Mouse (Mus musculus) heart, embryonic 14.5 days (tissue): ENCODE data around the gene Mgst3. TPM values are rescaled to one million over a fixed set of nuclear protein-coding genes. Genes with fewer than 3 reads are reported as not detected.

Source experiments
- ATAC-seq: fragments of 200-750 bp; cut with Nextera tagmentation; 2 replicates; pipeline ENCODE4 v1.8.0; 2017; ENCODE audit warnings: low read depth, moderate TSS enrichment; ENCODE audit not compliant: insufficient number of reproducible peaks, insufficient read depth, low FRiP score
- H3K27ac ChIP-seq, 2 experiments: fragments of 200-500 bp in 1 of 2; fragments of 300-500 bp in 1 of 2; sonication (generic) in 1 of 2; replicated peaks in 1 of 2; 2 replicates each; pipeline ENCODE4 v1.5.1; 2012 to 2014; ENCODE audit warnings: low read depth in 2 of 2, low read length in 2 of 2, control low read depth in 1 of 2, mild to moderate bottlenecking in 1 of 2, mixed read lengths in 1 of 2; ENCODE audit not compliant: control insufficient read depth in 1 of 2, insufficient read depth in 1 of 2
- H3K27me3 ChIP-seq: fragments of 300-500 bp; sonication (generic); 2 replicates; pipeline ENCODE4 v1.6.1; 2014; ENCODE audit warnings: mild to moderate bottlenecking, low read length, control low read depth; ENCODE audit not compliant: control insufficient read depth, insufficient read depth
- H3K36me3 ChIP-seq: fragments of 300-500 bp; sonication (generic); 2 replicates; pipeline ENCODE4 v1.6.1; 2014; ENCODE audit warnings: mild to moderate bottlenecking, control low read depth, low read length, mixed read lengths; ENCODE audit not compliant: control insufficient read depth, insufficient read depth
- H3K4me1 ChIP-seq, 2 experiments: fragments of 200-500 bp in 1 of 2; fragments of 300-500 bp in 1 of 2; sonication (generic) in 1 of 2; 2 replicates each; pipeline ENCODE4 v1.6.1; 2012 to 2014; ENCODE audit warnings: low read length in 2 of 2, control low read depth in 1 of 2, mixed read lengths in 1 of 2; ENCODE audit not compliant: control insufficient read depth in 2 of 2, insufficient read depth in 2 of 2
- H3K4me2 ChIP-seq: fragments of 300-500 bp; sonication (generic); 2 replicates; pipeline ENCODE4 v1.6.1; 2014; ENCODE audit warnings: mild to moderate bottlenecking, low read length
- H3K4me3 ChIP-seq, 2 experiments: fragments of 200-500 bp in 1 of 2; fragments of 300-500 bp in 1 of 2; sonication (generic) in 1 of 2; 2 replicates each; pipeline ENCODE4 v1.5.1; 2012 to 2014; ENCODE audit warnings: low read length in 2 of 2, mild to moderate bottlenecking in 2 of 2, control low read depth in 1 of 2, low read depth in 1 of 2, moderate library complexity in 1 of 2; ENCODE audit not compliant: control insufficient read depth in 1 of 2, insufficient read depth in 1 of 2
- H3K9ac ChIP-seq: fragments of 300-500 bp; sonication (generic); 2 replicates; pipeline ENCODE4 v1.6.1; 2014; ENCODE audit warnings: mild to moderate bottlenecking, low read length
- H3K9me3 ChIP-seq: fragments of 300-500 bp; sonication (generic); 2 replicates; pipeline ENCODE4 v1.6.1; 2016; ENCODE audit warnings: low read length, control low read depth; ENCODE audit not compliant: control insufficient read depth
- WGBS: fragments of 180-500 bp; shearing (Covaris S2); extraction: QIAGEN DNeasy Blood & Tissue Kit; methylation state at CpG from one replicate; pipeline ENCODE4 v1.1.7; 2014; 5-methylcytosine and 5-hydroxymethylcytosine counted together
- polyA plus RNA-seq: library from polyadenylated mRNA; unstranded; fragments of >200 nt; fragmentation: Nextera tagmentation; extraction: Ambion mirVana; gene quantifications from 2 replicates; pipeline ENCODE4 v1.2.1, GENCODE M21; 2014

Mgst3 gene
- polyA plus RNA-seq, 1 experiment from 2014 or later = 219 TPM

GRCm38 (mm10) chr1:167425572-167425971, 31.9 kb upstream of the Mgst3 start:
- no peak overlapping the region for H3K9ac ChIP-seq
- no peaks in the 10 kb centered on the region for H3K27me3 ChIP-seq
- peak; percentile 69 for ATAC-seq
- no peaks in the 10 kb centered on the region for H3K9me3 ChIP-seq
- H3K36me3 ChIP-seq = no peaks in the 10 kb centered on the region
- 49% methylated on average over 5 of the region's 5 CpGs for WGBS
- H3K27ac ChIP-seq = no peak overlapping the region
- no peak overlapping the region for H3K4me3 ChIP-seq
- H3K4me1 ChIP-seq = peaks cover 7 to 8% of the 10 kb centered on the region in 2 experiments; a peak in 3 of 4 replicates
- no peak overlapping the region for H3K4me2 ChIP-seq

GRCm38 (mm10) chr1:167422501-167423240, 29.0 kb upstream of the Mgst3 start:
- Histone ChIP-seq H3K27ac (no peak overlapping the region), H3K4me1 (peaks cover 7 to 8% of the 10 kb centered on the region in 2 experiments; a peak in 3 of 4 replicates), H3K9ac (no peak overlapping the region), H3K9me3 (no peaks in the 10 kb centered on the region), H3K4me3 (no peak overlapping the region), H3K27me3 (no peaks in the 10 kb centered on the region), H3K36me3 (no peaks in the 10 kb centered on the region), H3K4me2 (no peak overlapping the region)
- 60% methylated on average over 11 of the region's 11 CpGs for WGBS
- no peak for ATAC-seq

- ATAC-seq = no peak
- no peaks in the 10 kb centered on the region for H3K9me3 ChIP-seq
- no peaks in the 10 kb centered on the region for H3K36me3 ChIP-seq
- H3K4me1 ChIP-seq = no peaks in the 10 kb centered on the region
- H3K4me2 ChIP-seq = no peak overlapping the region
- peaks cover 6% of the 10 kb centered on the region for H3K27me3 ChIP-seq
- no peak overlapping the region for H3K9ac ChIP-seq
- H3K4me3 ChIP-seq = no peak overlapping the region
- no peak overlapping the region for H3K27ac ChIP-seq
- WGBS = 1% methylated on average over 7 of the region's 7 CpGs
These were observed 21.2 kb upstream of the Mgst3 start for GRCm38 (mm10) chr1:167414846-167415245.

GRCm38 (mm10) chr1:167411991-167412715, 18.5 kb upstream of the Mgst3 start:
- Histone ChIP-seq H3K27me3 (peaks cover 18% of the 10 kb centered on the region), H3K9ac (no peak overlapping the region), H3K36me3 (no peaks in the 10 kb centered on the region), H3K4me1 (no peaks in the 10 kb centered on the region), H3K4me3 (no peak overlapping the region), H3K9me3 (no peaks in the 10 kb centered on the region), H3K4me2 (no peak overlapping the region), H3K27ac (no peak overlapping the region)
- ATAC-seq = no peak
- WGBS = 57% methylated on average over 12 of the region's 12 CpGs

GRCm38 (mm10) chr1:167409601-167410000, 16.0 kb upstream of the Mgst3 start:
- no peak for ATAC-seq
- Histone ChIP-seq H3K36me3 (no peaks in the 10 kb centered on the region), H3K27ac (no peak overlapping the region), H3K4me2 (no peak overlapping the region), H3K27me3 (peaks cover 29% of the 10 kb centered on the region), H3K9me3 (no peaks in the 10 kb centered on the region), H3K4me1 (no peaks in the 10 kb centered on the region), H3K9ac (no peak overlapping the region), H3K4me3 (no peak overlapping the region)
- WGBS = 76% methylated on average over 4 of the region's 4 CpGs

GRCm38 (mm10) chr1:167405237-167405636, 11.6 kb upstream of the Mgst3 start:
- no peak for ATAC-seq
- Histone ChIP-seq H3K4me2 (no peak overlapping the region), H3K36me3 (no peaks in the 10 kb centered on the region), H3K9ac (no peak overlapping the region), H3K4me3 (no peak overlapping the region), H3K4me1 (no peaks in the 10 kb centered on the region), H3K27me3 (peaks cover 27% of the 10 kb centered on the region), H3K9me3 (no peaks in the 10 kb centered on the region), H3K27ac (no peak overlapping the region)
- 73% methylated on average over 4 of the region's 4 CpGs for WGBS

GRCm38 (mm10) chr1:167393281-167393680, 360 bp downstream of the Mgst3 start:
- peak overlapping the region; percentile 87 for H3K4me2 ChIP-seq
- H3K4me3 ChIP-seq = peak overlapping the region; percentile 62 to 74
- H3K9me3 ChIP-seq = no peaks in the 10 kb centered on the region
- H3K4me1 ChIP-seq = peaks cover 4 to 5% of the 10 kb centered on the region in 2 experiments; a peak in 2 of 4 replicates
- no peaks in the 10 kb centered on the region for H3K27me3 ChIP-seq
- ATAC-seq = peak; percentile 38
- WGBS = 1% methylated on average over 15 of the region's 15 CpGs
- peak overlapping the region; percentile 58 to 85 for H3K27ac ChIP-seq
- H3K36me3 ChIP-seq = no peaks in the 10 kb centered on the region
- H3K9ac ChIP-seq = peak overlapping the region; percentile 81
